Mouse (Mus musculus) cortical plate, adult 2 months (tissue): ENCODE measurements at regions not wholly inside any gene's neighbourhood (a gene's known extent, or its start where the extent isn't known, plus 50 kb on each side); places are given as distances from the start of the nearest gene placed in this dataset.

Source experiments
- CTCF ChIP-seq: fragments of 200-500 bp; IDR thresholded peaks from 2 replicates; pipeline ENCODE4 v1.5.1; 2011; ENCODE audit warnings: mild to moderate bottlenecking, control low read depth, low read length; ENCODE audit not compliant: insufficient read depth; ENCODE audit errors: extremely low read depth
- POLR2A ChIP-seq: fragments of 200-500 bp; IDR thresholded peaks from 2 replicates; pipeline ENCODE4 v1.6.1; 2011; ENCODE audit warnings: mild to moderate bottlenecking, low read length, control low read depth; ENCODE audit not compliant: insufficient read depth; ENCODE audit errors: extremely low read depth

DNA sequence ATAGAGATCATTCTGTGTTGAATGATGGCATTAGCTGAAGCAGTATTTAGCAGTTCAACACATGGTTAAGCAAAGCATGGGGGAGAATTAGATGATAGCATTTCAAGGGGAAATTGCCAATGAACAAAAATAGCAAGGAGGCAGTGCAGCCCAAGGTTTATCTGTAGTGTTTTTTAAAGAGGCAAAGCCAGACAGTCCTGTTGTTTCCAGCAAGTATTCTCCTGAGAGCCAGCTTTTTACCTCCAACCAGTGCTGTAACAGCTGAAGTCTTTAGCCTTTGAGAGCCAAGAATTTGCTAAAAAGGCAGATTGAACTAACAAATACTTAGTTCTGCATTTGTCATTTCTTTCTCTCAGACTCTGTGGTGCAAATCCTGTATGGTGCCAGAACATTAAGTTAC lies 305.1 kb upstream of the Arx start:
- TF ChIP-seq CTCF (no peak), POLR2A (no peak)
